Mouse (Mus musculus): Measurements from ENCODE around the gene 4930505A04Rik. TPM values are rescaled to one million over a fixed set of nuclear protein-coding genes. Genes with fewer than 3 reads are reported as not detected.

4930505A04Rik gene
- polyA plus RNA-seq, 1 experiment: not detected

- DNase-seq: no peak
- Histone ChIP-seq H3K27ac (ENCODE audit: control insufficient read depth, insufficient read depth, low read length) (no peak overlapping the region), H3K27me3 (ENCODE audit: control insufficient read depth, insufficient read depth, low read length) (no peaks in the 10 kb centered on the region), H3K4me1 (replicated peaks; ENCODE audit: control insufficient read depth, insufficient read depth, low read length) (no peaks in the 10 kb centered on the region), H3K36me3 (ENCODE audit: control insufficient read depth, insufficient read depth, low read length) (no peaks in the 10 kb centered on the region), H3K4me3 (ENCODE audit: control insufficient read depth, insufficient read depth, low read length) (no peak overlapping the region)
- 94% methylated on average over 8 of the region's 8 CpGs for WGBS
- TF ChIP-seq CTCF (IDR thresholded peaks at IDR 0.05; ENCODE audit: borderline replicate concordance, control insufficient read depth, extremely low read depth, insufficient read depth, low read length, poor library complexity): no peak
- TF ChIP-seq POLR2A (IDR thresholded peaks at IDR 0.05; ENCODE audit: control insufficient read depth, extremely low read depth, insufficient read depth, low read length, poor library complexity): no peak
Measured at GRCm38 (mm10) chr11:30443746-30444145, 27.9 kb downstream of the 4930505A04Rik start.

- DNase-seq: no peak
- no peaks in the 10 kb centered on the region for H3K4me1 ChIP-seq (replicated peaks; ENCODE audit: control insufficient read depth, insufficient read depth, low read length)
- H3K27ac ChIP-seq (ENCODE audit: control insufficient read depth, insufficient read depth, low read length): no peak overlapping the region
- H3K36me3 ChIP-seq (ENCODE audit: control insufficient read depth, insufficient read depth, low read length): no peaks in the 10 kb centered on the region
- H3K4me3 ChIP-seq (ENCODE audit: control insufficient read depth, insufficient read depth, low read length): no peak overlapping the region
- no peak for TF ChIP-seq CTCF (IDR thresholded peaks at IDR 0.05; ENCODE audit: borderline replicate concordance, control insufficient read depth, extremely low read depth, insufficient read depth, low read length, poor library complexity)
- H3K27me3 ChIP-seq (ENCODE audit: control insufficient read depth, insufficient read depth, low read length): no peaks in the 10 kb centered on the region
- 87% methylated on average over 2 of the region's 2 CpGs for WGBS
Measured at GRCm38 (mm10) chr11:30433256-30433950, 38.2 kb downstream of the 4930505A04Rik start.

GRCm38 (mm10) chr11:30405581-30405980, 66.0 kb downstream of the 4930505A04Rik start:
- DNase-seq: no peak
- TF ChIP-seq POLR2A (IDR thresholded peaks at IDR 0.05; ENCODE audit: control insufficient read depth, extremely low read depth, insufficient read depth, low read length, poor library complexity) (no peak), CTCF (IDR thresholded peaks at IDR 0.05; ENCODE audit: borderline replicate concordance, control insufficient read depth, extremely low read depth, insufficient read depth, low read length, poor library complexity) (no peak)
- Histone ChIP-seq H3K27ac (ENCODE audit: control insufficient read depth, insufficient read depth, low read length) (no peak overlapping the region), H3K27me3 (ENCODE audit: control insufficient read depth, insufficient read depth, low read length) (no peaks in the 10 kb centered on the region), H3K4me3 (ENCODE audit: control insufficient read depth, insufficient read depth, low read length) (no peak overlapping the region), H3K36me3 (ENCODE audit: control insufficient read depth, insufficient read depth, low read length) (no peaks in the 10 kb centered on the region), H3K4me1 (replicated peaks; ENCODE audit: control insufficient read depth, insufficient read depth, low read length) (no peaks in the 10 kb centered on the region)
- 49% methylated on average over 2 of the region's 2 CpGs for WGBS

- Histone ChIP-seq H3K27ac (ENCODE audit: control insufficient read depth, insufficient read depth, low read length) (no peak overlapping the region), H3K4me1 (replicated peaks; ENCODE audit: control insufficient read depth, insufficient read depth, low read length) (no peaks in the 10 kb centered on the region), H3K4me3 (ENCODE audit: control insufficient read depth, insufficient read depth, low read length) (no peak overlapping the region), H3K27me3 (ENCODE audit: control insufficient read depth, insufficient read depth, low read length) (no peaks in the 10 kb centered on the region), H3K36me3 (ENCODE audit: control insufficient read depth, insufficient read depth, low read length) (no peaks in the 10 kb centered on the region)
- TF ChIP-seq CTCF (IDR thresholded peaks at IDR 0.05; ENCODE audit: borderline replicate concordance, control insufficient read depth, extremely low read depth, insufficient read depth, low read length, poor library complexity) (no peak), POLR2A (IDR thresholded peaks at IDR 0.05; ENCODE audit: control insufficient read depth, extremely low read depth, insufficient read depth, low read length, poor library complexity) (no peak)
- DNase-seq: no peak
- 86% methylated on average over 4 of the region's 4 CpGs for WGBS
Measured at GRCm38 (mm10) chr11:30404619-30405200, 66.9 kb downstream of the 4930505A04Rik start.

- TF ChIP-seq CTCF (IDR thresholded peaks at IDR 0.05; ENCODE audit: borderline replicate concordance, control insufficient read depth, extremely low read depth, insufficient read depth, low read length, poor library complexity) (no peak), POLR2A (IDR thresholded peaks at IDR 0.05; ENCODE audit: control insufficient read depth, extremely low read depth, insufficient read depth, low read length, poor library complexity) (no peak)
- no peak overlapping the region for H3K4me3 ChIP-seq (ENCODE audit: control insufficient read depth, insufficient read depth, low read length)
- no peak for DNase-seq
- no peak overlapping the region for H3K27ac ChIP-seq (ENCODE audit: control insufficient read depth, insufficient read depth, low read length)
- H3K4me1 ChIP-seq (replicated peaks; ENCODE audit: control insufficient read depth, insufficient read depth, low read length): no peaks in the 10 kb centered on the region
- no peaks in the 10 kb centered on the region for H3K27me3 ChIP-seq (ENCODE audit: control insufficient read depth, insufficient read depth, low read length)
- H3K36me3 ChIP-seq (ENCODE audit: control insufficient read depth, insufficient read depth, low read length): no peaks in the 10 kb centered on the region
Measured at GRCm38 (mm10) chr11:30394351-30394750, 77.3 kb downstream of the 4930505A04Rik start.

- no peaks in the 10 kb centered on the region for H3K27me3 ChIP-seq (ENCODE audit: control insufficient read depth, insufficient read depth, low read length)
- H3K4me1 ChIP-seq (replicated peaks; ENCODE audit: control insufficient read depth, insufficient read depth, low read length): no peaks in the 10 kb centered on the region
- no peaks in the 10 kb centered on the region for H3K36me3 ChIP-seq (ENCODE audit: control insufficient read depth, insufficient read depth, low read length)
- TF ChIP-seq CTCF (IDR thresholded peaks at IDR 0.05; ENCODE audit: borderline replicate concordance, control insufficient read depth, extremely low read depth, insufficient read depth, low read length, poor library complexity): no peak
- TF ChIP-seq POLR2A (IDR thresholded peaks at IDR 0.05; ENCODE audit: control insufficient read depth, extremely low read depth, insufficient read depth, low read length, poor library complexity): no peak
- no peak for DNase-seq
- H3K4me3 ChIP-seq (ENCODE audit: control insufficient read depth, insufficient read depth, low read length): no peak overlapping the region
- H3K27ac ChIP-seq (ENCODE audit: control insufficient read depth, insufficient read depth, low read length): no peak overlapping the region
Measured at GRCm38 (mm10) chr11:30383076-30383475, 88.6 kb downstream of the 4930505A04Rik start.

Other genes with a start within 250 kb of the 4930505A04Rik start
- gene Sptbn1, start 203.7 kb downstream of the 4930505A04Rik start, polyA plus RNA-seq (2012; rRNA removed): 48.2 and 48.5 TPM in 2 replicates
- gene Acyp2, start 177.8 kb upstream of the 4930505A04Rik start, polyA plus RNA-seq (2012; rRNA removed): 2.1 and 2.9 TPM in 2 replicates

Measured in thymus, adult 2 months (tissue).